Mouse (Mus musculus): ENCODE data around the gene Atp2a2.

DNA sequence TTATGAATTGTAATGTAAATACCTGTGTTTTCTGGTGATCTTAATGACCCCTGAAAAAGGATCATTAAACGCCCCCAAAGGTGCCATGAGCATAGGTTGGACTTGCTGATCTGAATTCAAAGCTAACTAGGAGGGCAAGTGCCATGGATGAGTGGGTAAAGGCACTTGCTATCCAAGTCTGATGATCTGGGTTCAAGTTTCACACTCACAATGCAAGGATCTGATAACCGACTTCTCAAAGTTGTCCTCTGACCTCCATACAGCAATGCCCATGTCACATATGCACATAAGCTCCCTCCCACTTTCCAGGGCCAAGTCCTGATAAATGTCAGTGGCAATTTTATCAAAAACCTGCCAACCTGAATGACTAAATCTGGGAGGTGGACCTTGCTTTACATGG lies 9.0 kb downstream of the Atp2a2 start:
- TF ChIP-seq ZC3H11A (IDR thresholded peaks at IDR 0.05; ENCODE audit: borderline replicate concordance, low read depth, low read length) (no peak), ZNF384 (IDR thresholded peaks at IDR 0.05; ENCODE audit: low read depth, low read length) (no peak), MAFK (IDR thresholded peaks at IDR 0.05; ENCODE audit: insufficient read depth, low read depth, low read length) (no peak)

Measured in ES-E14 (cell line).